ENCODE assay signal across 19 mouse cellular contexts in genomic region chr9:11373294-11373903, GRCm38 (mm10).
A peak's percentile ranks its signal among the peaks of the same experiment; 100 is the strongest.
DNase-seq lines count a peak whose midpoint lies in the region; ATAC-seq lines count a peak whose summit lies in the region.
"Had no signal": no experiment of that assay in that cellular context is flagged by ENCODE, and none has a peak within 500 bp of the region (broad histone marks: within the 10 kb centered on the region; RNA-seq: fewer than 3 reads in every experiment).

No protein-coding gene starts in this region.

- no peak for DNase-seq in frontal cortex, postnatal 10 days (ENCODE audit: low spot score in 2 of 2)
- peak; percentile 3 for DNase-seq in CD4-positive, CD25-positive, alpha-beta regulatory T cell, adult 2 months (ENCODE audit: low read depth, low spot score)
- DNase-seq in brain, adult 2 months (ENCODE audit: low read depth, low spot score), result peak; percentile 15
- no peak for DNase-seq in cerebellum, adult 9-11 months
- no peak for DNase-seq in left cerebral cortex, adult 11 months (ENCODE audit: low spot score)
- DNase-seq: adrenal gland, adult 8-10 months; adrenal gland, postnatal 14 days; adrenal gland, postnatal 36 days; B cell, adult 2 months; cerebellum, adult 11 months; cerebellum, adult 18-20 months; cerebellum, adult 8-10 months; cerebellum, postnatal 10 days; cerebellum, postnatal 25 days had no signal

- peak; percentile 57 for ATAC-seq in frontal cortex, adult (ENCODE audit: low TSS enrichment)
- ATAC-seq: activated CD4-positive, CD25-positive, alpha-beta regulatory T cell, adult 4 months; forebrain, embryonic 14.5 days; forebrain, embryonic 16.5 days; Patski had no signal

Comparison
In these comparisons a context has a peak if more than half of its experiments do, and no peak if none do; other contexts are left out.
1. DNase-seq: peak in CD4-positive, CD25-positive, alpha-beta regulatory T cell, adult 2 months (single experiment) and brain, adult 2 months (single experiment); none in frontal cortex, postnatal 10 days (0 of 2), cerebellum, adult 9-11 months (single experiment) and left cerebral cortex, adult 11 months (single experiment).